Mouse (Mus musculus) neural tube, embryonic 10.5 days (tissue): ENCODE data around the gene Efnb2.

Experiments
- DNase-seq: peaks from one replicate; pipeline ENCODE4 v3.0.0-alpha.2; 2017; ENCODE audit warnings: low spot score; ENCODE audit errors: extremely low spot score

The Efnb2 gene

DNA sequence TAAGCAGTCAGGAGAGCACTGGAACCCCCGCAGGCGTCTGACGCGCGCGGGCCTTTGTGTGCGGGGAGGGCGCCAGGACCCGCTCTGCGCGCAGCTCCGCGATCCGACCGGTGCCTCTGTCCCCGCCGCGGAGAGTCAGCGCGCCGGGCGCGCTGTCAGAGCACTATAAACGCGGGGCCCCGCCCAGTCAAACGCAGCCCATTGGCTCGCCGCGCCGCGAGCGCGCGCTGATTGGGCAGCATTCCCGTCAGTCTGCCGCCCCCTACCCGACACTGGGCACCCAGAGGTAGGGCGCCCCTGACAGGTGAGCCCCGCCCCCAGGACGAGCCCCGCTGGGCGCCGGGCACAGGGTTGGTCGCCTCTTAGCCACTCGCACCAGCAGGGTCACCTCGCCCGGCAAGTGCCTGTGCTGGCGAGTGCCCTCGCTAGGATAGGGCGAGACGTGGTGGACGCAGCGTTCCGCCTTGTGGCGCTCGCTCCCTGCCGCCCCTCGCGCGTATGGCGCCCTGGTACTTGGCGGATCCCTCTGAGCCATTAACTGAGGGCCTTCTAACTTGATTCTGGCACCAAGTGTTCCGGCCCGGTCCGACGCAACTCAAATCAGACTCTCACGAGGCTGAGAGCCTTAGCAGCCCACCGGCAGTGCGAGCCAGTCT is at the start of gene Efnb2:
Gene Efnb2 (minus strand): TSS at position 140 of the 656 bp plus-strand sequence.
- DNase-seq, result peak; percentile 98

DNA sequence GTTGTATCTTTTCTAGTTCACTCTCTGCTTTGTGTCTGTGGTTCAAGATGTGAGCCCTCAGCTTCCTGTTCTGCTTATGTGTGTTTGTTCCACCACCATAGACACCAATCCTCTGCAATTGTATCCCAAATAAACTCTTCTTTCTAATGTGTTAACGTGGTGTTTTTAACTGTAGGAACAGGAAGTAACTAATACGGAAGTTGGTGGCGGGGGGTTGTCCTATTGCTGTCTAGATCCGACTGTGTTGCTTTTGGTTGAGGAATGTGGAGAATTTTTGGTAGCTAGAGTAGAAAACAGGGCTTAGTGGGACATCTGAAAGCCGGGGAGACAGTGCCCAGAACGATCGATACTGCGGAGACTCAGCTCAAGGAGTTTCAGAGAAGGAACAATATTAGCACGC is 43.8 kb upstream of the Efnb2 start:
- DNase-seq, result no peak

DNA sequence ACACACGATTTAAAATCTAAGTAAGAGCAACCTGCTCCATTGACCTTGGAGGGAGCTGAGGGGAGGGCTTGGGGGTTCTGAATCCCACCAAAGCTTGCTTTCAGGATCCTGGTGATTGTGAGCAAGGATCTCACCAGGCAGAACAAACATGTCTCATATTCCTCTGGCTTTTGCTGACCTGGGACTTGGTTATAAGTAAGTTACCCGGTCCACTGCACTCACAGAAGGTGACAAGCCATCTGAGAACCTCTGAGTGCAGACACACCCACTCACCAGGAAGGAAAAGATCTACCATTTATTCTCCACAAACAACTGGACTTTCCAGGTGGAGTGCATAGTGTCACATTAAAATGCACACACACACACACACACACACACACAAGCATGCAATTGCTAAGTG is 42.6 kb upstream of the Efnb2 start:
- DNase-seq, result no peak

DNA sequence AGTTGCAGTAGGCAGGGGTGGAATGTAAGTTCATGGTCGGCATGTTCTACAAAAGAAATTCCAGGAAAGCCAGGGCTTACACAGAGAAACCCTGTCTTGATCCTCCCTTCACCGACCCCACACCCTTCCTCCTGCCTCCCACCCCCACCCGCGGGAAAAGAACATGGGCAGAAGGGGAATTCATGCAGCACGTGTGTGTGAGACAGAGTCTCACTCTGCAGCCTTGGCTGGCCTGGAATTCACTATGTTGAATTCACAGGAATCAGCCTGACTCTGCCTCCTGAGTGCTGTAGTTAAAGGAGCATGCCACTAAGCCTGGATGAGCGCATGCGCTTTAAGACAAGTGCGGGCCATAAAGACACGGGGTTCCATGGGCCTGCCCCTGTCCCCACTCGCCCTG is 39.8 kb upstream of the Efnb2 start:
- DNase-seq, result no peak

DNA sequence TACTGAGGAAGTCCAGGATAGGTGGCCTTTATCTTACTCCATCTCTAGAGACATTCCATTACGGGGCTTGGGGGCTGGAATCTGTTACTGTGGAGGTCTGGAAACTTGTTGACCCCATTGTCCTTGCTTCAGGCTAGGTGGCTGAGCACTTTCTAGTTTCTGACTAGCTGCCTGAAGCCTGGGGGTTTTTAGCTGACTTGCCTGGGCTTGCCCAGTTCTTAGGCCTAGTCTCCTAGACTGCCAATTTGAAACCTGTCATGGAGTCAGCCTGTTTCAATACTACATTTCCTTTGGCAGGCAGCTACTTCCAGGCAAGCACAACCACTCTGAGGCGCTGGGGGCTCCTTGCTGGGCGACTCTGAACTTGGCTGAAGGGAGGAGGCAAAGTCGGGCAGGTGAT is 39.2 kb upstream of the Efnb2 start:
- DNase-seq, result no peak

DNA sequence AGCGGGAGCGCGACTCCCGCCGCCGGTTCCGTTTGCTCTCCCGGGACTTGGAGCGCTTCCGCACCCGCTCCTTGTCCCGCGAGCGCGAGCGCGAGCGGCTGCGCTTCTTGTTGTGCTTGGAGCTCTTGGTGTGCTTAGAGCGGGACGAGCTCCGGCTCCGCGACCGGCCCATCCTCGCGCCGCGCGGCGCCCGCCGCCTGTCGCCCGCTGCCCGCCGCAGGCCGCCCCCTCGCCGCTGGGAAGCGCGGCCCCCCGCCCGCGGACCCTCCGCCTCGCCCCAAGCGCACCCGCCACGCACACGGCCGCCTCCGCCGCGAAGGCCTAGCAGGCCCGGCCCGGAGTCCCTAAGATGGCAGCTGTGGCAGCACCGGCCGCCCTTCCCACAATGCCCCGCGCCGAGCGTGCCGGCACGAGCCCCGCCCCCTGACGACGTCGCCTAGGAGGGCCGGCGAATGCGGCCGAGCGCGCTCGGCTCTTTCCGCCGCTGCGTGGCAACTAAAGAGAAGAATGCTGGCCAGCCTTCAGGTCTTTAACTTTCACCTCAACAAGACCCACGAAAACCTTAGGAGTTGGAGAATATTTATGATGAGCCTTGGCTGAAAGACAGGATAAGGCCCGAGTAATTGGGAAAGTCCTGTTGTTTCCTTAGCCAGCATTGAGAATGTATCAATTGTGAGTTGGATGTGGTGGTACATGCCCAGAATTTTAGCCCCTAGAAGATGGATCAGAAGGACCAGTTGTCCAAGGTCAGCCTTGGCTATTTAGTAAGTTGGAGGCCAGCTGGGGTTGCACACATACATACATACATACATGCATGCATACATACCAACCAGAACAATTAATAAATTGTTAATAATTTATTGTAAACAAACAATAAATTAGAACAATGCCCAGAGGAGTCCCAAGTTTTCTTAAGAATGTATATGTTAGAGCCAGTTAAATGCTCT is 29.4 kb upstream of the Efnb2 start, which contains the start of gene Arglu1:
Gene Arglu1 (minus strand): TSS at position 376 of the 947 bp plus-strand sequence.
- peak; percentile 97 for DNase-seq

DNA sequence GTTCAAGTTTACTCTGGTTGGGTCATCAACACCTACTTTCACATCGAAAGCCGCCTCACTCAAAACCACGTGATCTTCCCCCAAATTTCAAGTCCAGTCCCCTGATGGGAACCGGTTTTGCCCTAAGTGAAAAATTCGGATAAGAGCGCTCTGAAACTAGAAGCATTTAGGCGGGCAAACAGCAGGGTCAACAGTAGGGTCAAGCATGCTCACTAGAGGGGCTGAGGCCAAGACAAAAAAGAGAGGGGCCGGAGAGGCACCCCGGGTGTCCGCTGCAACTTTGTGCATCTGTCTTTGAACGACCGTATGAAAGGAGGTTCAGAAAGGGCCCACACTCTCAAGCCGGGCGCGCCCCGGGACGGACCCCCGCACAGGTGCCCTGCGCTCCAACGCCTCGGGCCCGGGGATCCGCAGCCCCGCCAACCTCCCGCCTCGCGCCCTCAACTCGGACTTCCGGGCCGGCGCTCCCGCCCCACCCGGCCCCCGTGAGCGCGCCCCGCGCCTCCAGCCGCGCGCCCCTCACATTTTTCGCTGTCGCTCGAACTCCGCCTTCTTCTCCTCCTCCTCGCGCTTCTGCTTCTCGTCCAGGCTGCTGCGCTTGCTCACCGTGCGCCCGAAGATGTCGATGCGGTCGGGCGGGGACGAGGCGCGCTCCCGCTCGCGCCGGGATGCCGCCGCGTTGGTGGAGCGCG is 28.6 kb upstream of the Efnb2 start:
- DNase-seq, result peak; percentile 73

DNA sequence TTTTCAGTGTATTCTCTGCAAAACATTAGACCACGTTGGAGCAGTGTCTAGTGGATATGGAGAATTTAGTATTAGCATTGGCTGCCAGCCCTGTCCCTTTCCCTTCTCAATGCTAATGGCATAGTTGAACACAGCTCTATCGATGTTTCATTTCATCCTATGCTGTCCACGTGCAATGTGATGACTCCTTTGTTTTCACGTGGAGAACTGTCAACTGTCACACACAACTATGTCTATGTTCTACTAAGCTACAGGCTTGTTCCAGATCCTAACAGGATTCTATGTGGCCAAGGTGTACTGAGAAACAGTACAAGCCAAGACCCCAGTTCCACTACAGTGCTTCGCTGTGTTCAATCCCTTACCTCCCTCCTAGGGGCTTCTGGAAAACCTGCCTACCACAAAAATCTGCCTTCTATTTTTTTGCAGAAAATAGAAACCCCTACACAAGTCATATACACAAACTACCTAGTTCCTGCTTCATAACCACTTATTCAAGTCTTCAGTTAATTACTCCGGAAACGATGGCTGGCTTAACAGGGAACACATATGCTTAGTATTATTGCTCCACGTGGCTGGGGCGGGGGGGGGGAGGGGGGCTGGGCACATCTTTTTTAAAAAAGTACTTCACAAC is 27.9 kb upstream of the Efnb2 start:
- DNase-seq, result no peak

DNA sequence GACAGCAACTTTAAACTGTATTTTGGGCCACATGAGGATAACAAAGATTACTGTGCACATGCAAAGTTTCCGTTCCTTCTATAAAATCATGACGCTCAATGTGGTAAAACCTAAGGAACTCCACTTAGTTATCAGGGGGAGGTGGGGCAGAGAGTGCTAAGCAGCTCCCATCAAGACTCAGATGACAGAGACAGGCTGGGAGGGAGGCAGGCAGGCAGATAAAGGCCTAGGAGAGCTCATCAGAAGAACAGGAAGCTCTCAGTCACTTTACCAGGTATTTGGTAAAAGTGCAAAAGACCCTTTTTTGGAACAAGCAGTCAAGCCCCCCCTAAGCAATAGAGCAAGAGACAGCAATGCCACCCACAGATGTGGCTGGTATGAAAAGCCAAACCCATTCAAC is 24.5 kb upstream of the Efnb2 start:
- DNase-seq, result no peak

DNA sequence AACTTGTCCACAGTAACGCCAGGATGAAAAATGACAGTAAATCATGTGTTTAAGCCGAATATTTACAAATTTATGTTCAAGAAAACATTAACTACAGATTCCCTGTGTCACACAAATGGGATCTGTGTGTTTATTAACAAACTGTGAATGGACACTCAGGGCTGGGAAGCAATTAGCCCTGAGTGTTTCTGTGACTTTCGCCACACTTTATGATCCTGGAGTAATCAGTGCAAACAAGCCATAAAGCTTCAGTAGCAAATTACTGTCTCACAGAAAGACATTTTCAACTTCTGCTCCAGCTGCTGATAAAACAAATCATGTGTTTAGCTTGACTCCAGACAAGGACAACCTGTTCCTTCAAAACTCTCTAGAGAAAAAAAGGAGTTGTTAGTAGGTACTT is 21.7 kb upstream of the Efnb2 start:
- DNase-seq, result no peak

DNA sequence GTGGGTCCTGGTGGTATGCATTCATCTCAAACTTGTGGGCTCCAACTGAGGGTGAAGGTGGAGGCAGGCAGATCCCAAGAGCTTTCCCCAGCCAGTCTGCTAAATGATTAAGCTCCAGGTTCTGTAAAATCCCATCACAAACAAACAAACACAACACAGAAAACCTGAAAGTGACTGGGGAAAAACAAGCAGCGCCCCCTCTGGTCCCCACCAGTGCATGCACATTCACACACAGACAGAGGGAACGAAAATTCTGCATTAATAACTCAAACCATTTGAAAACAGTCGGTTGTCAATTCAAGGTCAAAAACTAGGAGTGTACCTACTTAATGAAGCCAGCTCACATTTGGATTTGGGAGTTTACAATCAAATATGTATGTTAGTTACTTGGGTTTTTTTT is 17.2 kb upstream of the Efnb2 start:
- no peak for DNase-seq

DNA sequence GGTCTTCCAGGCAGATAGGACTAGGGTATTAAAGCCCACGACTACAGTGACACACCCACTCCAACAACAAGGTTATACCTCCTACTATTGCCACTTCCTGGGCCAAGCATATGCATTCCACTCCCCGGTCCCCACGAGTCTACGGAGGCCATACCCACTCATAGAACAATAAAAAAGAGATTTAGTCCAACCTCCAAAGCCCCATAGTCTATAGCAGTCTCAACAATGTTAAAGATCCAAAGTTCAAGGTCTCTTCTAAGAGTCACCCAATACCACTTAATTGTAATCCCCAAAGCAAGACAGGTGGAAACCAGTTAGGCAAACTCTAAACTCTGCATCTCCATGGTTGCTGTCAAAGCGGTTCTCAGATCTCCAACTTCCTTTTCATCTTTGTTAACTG is 13.8 kb upstream of the Efnb2 start:
- DNase-seq, result no peak

DNA sequence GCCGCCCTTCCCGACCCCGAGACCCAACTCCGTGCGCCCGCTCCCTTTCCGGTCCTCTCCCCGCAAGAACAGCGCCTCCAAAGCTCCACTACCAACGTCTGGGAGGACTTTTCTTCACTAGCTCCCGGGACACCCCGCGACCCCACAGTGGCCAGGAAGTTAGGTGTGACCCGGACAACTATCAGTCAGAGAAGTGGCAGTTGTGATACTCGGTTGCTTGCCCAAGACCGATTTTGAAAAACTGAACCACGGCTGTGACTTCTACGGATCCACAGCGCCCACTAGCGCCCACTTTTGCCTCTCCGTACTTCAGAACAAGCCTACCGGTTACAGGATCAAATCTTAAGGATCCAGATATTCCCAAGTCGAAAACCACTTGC is 707 bp upstream of the Efnb2 start:
- DNase-seq, result peak; percentile 94

DNA sequence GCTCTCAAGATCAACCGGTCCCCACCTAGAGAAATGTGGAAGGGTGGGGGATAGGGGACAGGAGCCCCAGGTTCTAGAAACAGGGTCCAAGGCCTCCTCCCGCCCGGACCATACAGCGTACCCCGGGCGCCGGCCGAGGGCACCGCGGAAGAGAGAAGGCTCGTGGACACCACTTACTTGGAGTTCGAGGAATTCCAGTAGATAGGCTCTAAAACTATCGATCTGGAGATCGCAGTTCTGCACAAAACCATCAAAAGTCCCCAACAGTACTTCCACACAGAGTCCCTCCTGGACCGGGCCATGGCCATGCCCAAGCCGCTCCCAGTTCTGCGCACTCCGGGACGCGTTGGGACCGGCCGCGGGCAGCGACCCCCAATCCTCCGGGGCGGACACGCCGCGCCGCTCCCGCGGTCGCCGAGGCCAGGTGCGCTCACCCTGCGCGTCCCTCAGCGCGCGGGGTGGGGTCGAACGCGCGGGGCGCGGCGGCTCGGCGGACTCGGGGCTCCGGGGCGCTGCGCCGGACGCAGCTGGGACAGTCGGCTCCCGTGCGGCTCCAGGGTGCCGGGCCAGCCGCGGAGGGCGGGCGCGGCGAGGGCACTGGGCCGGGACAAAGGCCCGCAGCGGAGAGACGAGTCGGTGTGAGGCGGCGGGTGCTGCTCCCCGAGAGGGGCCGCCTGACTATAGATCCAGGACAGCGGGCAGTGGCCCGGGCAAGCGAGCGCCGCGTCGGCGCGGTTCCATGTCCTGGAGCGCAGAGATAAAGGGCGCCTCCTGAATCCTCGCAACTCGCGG is 539 bp downstream of the Efnb2 start:
- peak; percentile 65 for DNase-seq

DNA sequence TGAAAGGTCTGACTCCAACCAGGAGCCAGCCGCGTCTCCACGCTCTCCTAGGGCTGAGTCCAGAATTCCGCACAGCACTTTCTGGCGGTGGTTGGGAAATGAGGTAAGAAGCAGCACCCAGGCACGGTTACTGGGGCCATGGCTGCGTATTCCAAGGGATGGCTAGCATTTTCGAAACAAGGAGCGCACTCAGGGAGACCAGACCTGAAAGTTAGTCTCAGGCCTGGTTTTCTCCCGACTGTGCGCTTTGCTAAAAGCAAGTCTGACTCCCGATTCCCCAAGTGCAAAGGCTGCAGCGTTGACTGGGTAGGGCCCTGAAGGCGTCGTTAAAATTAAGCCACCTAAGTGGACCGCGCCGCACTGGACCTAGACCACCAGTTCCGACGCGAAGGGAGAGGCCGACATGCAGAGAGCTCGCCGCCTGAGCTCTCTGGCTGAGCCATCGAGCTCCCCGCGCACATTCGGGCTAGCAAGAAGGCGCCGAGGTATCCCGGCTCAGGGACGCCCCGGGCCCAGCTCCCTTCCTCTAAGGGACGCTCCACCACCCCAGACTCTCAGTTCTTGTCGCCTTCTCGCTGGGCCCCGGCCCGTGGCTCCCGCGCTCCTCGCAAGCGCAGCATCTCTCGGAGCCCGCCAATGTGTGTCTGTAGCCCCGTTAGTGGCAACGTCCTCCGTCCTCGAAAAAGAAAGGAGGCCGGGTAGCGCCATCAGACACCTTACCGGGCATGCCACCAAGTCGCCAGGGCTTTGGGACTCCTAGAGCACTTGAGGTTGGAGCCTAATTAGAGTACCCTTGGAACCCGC is 1.3 kb downstream of the Efnb2 start:
- DNase-seq, result peak; percentile 76

DNA sequence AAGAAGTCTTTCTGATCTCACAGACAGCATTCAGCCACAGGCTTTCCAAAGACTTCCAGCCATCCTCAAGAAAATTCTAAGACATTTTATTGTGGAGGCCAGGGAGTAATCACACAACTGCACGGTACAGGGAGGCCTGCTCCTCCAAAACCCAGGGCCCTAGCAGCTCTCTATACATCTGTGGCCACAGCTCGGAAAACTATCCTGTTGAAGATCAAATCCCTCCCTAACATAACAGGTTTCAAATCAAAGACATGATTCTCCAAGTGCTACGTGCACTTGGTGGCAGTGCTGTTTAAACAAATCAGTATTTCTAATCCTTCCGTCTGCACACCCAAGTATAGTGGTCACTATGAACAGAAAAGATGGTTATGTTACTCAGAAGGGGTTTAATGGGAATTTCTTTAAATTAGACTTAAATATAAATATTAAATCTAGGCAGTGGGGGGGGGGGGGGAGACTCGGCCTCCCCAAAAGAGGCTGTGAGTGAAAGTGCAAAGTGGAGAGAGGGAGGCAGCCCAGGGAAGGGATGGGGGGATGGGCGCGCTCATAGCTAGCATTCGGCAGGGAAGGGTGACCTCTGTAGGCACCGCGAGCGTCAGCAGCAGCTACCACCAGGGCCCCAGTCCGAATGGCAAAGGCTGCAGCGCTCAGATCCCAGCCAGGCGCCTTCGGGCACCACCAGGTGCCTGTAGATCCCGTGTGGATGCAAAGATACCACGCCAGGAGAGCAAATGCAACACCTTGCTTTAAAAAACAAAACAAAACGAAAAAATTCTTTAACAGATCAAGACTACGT is 2.4 kb downstream of the Efnb2 start:
- DNase-seq, result peak; percentile 84

DNA sequence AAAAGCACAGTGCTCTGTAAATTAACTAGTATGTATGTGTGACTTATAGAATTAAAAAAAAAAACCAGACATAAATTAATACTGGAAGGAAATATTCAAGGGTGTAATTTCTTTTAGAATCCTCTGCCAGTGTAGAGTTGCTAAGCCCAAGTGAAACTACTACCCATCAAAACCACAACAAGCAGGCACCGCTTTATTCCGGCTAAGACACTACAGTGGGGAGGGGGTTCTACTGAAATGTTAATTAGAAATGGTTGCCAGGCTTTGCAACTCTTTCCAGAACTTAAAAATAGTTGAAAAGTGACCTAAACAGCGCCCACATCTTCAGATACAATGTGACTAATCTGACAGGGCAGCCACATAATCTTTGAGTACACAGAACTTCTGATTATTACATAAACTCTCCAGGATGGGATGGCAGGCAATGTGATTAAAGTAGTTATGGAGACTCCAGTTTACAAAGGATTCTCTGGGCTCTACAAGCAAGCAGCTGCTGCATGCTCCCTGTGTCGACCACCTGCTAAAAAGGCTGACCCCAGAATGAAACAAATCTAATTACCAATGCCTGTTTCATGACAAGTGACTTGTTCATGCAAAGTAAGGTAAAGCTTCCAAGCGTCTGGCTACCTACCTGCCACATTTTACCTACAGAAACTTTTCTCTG is 3.2 kb downstream of the Efnb2 start:
- DNase-seq, result peak; percentile 31

DNA sequence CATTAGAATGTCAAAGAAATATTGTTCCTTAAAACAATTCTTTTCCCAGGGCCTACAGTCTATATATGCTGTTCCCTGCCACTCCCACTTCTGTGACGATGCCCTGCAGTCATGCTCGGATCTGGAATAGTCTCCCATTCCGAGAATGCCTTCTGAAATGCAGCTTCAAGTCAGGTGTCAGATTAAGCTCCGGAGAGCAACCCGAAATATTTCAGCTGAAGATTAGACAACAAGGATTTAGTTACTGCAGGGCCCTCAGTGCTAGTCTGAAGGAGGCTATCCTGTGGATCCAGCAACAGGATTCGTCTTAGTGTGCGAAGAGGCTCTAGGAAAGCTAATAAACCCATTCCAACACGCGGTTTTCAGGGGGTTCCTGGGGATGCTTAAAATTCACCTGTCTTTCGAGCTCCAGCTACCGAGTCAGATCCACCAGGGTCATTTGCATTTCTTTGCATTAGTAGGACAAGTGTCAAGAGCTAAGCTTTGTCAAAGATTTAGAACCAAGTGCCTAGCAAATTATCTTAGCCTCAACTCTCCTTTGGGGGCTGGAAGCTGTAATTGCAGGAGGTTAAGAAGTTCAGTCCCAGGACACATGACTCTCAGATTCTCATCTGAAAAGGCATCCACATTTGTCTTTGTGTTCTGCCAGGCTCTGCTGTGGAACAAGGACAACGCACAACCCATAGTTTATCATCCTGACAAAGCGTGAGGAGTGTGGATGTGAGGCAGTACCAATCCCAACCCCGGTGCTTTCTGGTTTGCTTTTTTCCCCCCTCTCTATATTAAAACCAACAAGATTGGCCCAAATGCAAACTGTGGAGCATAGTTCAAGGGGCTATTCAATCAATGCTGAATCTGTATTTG is 4.2 kb downstream of the Efnb2 start:
- DNase-seq, result peak; percentile 41
